Mouse (Mus musculus) embryo, embryonic 9.5 days (tissue): Measurements from ENCODE around the gene Bcorl1.
A peak's percentile ranks its signal among the peaks of the same experiment; 100 is the strongest.

ENCODE experiments used
- DNase-seq: peaks from one replicate; pipeline ENCODE4 v3.0.0-alpha.2; 2017; ENCODE audit errors: extremely low spot score

Bcorl1 gene

GRCm38 (mm10) chrX:48441954-48442353, 100.8 kb downstream of the Bcorl1 start:
- DNase-seq: no peak

GRCm38 (mm10) chrX:48444677-48445076, 103.5 kb downstream of the Bcorl1 start:
- DNase-seq: no peak

GRCm38 (mm10) chrX:48449646-48450045, 108.5 kb downstream of the Bcorl1 start:
- no peak for DNase-seq

- DNase-seq: peak; percentile 5
Measured at GRCm38 (mm10) chrX:48452231-48452890, 111.2 kb downstream of the Bcorl1 start.

- peak; percentile 22 for DNase-seq
Measured at GRCm38 (mm10) chrX:48452931-48453673, 111.9 kb downstream of the Bcorl1 start.

GRCm38 (mm10) chrX:48453736-48454494, 112.8 kb downstream of the Bcorl1 start:
- DNase-seq: peak; percentile 33

GRCm38 (mm10) chrX:48454495-48454878, 113.3 kb downstream of the Bcorl1 start:
- DNase-seq: no peak

GRCm38 (mm10) chrX:48455018-48455417, 113.9 kb downstream of the Bcorl1 start:
- DNase-seq: no peak

GRCm38 (mm10) chrX:48456956-48457355, 115.8 kb downstream of the Bcorl1 start:
- no peak for DNase-seq
